Mouse (Mus musculus) CH12.LX (cell line): ENCODE results near the gene Hoxd8. TPM values are rescaled to one million over a fixed set of nuclear protein-coding genes. Genes with fewer than 3 reads are reported as not detected.

Source experiments
- DNase-seq: peaks from one replicate; pipeline ENCODE4 v3.0.0-alpha.2; 2013; ENCODE audit errors: extremely low read depth
- H3K27ac ChIP-seq: 2 replicates; pipeline ENCODE4 v1.5.1; 2012; ENCODE audit warnings: low read depth, mild to moderate bottlenecking, control low read depth, moderate library complexity; ENCODE audit not compliant: insufficient read depth
- H3K27me3 ChIP-seq: replicated peaks from 2 replicates; pipeline ENCODE3; 2012; ENCODE audit warnings: inconsistent platforms
- H3K36me3 ChIP-seq, 2 experiments: replicated peaks in 1 of 2; 2 replicates each; pipeline versions ENCODE3 to v1.6.1; 2012; ENCODE audit warnings: inconsistent platforms in 1 of 2, low read length in 1 of 2, mild to moderate bottlenecking in 1 of 2, mixed read lengths in 1 of 2, moderate library complexity in 1 of 2; ENCODE audit not compliant: control insufficient read depth in 1 of 2, insufficient read depth in 1 of 2
- H3K4me1 ChIP-seq, 2 experiments: 2 replicates each; pipeline ENCODE4 v1.6.1; 2012; ENCODE audit warnings: inconsistent platforms in 1 of 2, moderate library complexity in 1 of 2; ENCODE audit not compliant: insufficient read depth in 2 of 2, control insufficient read depth in 1 of 2
- H3K4me2 ChIP-seq: 2 replicates; pipeline ENCODE4 v1.6.1; 2012; ENCODE audit warnings: low read depth, mild to moderate bottlenecking, control low read depth; ENCODE audit not compliant: poor library complexity, insufficient read depth, severe bottlenecking
- H3K4me3 ChIP-seq, 3 experiments: fragments of 150-350 bp in 1 of 3; sonication (generic) in 1 of 3; replicated peaks in 1 of 3; 2 replicates each; pipeline versions ENCODE3 to v1.5.1; 2011 to 2012; ENCODE audit warnings: low read depth in 2 of 3, low read length in 2 of 3, mild to moderate bottlenecking in 2 of 3, moderate library complexity in 2 of 3, control low read depth in 1 of 3, improper control_type of control experiment in 1 of 3, inconsistent platforms in 1 of 3, mixed read lengths in 1 of 3; ENCODE audit not compliant: poor library complexity in 1 of 3
- H3K79me2 ChIP-seq: replicated peaks from 2 replicates; pipeline ENCODE4 v1.6.1; 2012; ENCODE audit warnings: mild to moderate bottlenecking, moderate library complexity; ENCODE audit not compliant: control insufficient read depth, poor library complexity, insufficient read depth, severe bottlenecking; ENCODE audit errors: extremely low read depth
- H3K9ac ChIP-seq: 2 replicates; pipeline ENCODE4 v1.6.1; 2012; ENCODE audit warnings: low read depth, mild to moderate bottlenecking, control low read depth, moderate library complexity; ENCODE audit not compliant: insufficient read depth
- H3K9me3 ChIP-seq: replicated peaks from 2 replicates; pipeline ENCODE3; 2012; ENCODE audit warnings: low read length, inconsistent platforms, mixed read lengths
- BHLHE40 ChIP-seq: IDR thresholded peaks from 2 replicates; pipeline ENCODE4 v1.6.1; 2011; ENCODE audit warnings: mild to moderate bottlenecking, low read depth, low read length, improper control_type of control experiment
- CHD1 ChIP-seq: IDR thresholded peaks from 2 replicates; pipeline ENCODE4 v1.6.1; 2012; ENCODE audit warnings: low read depth, low read length, improper control_type of control experiment, inconsistent platforms
- CTCF ChIP-seq, 2 experiments: IDR thresholded peaks in 1 of 2; conservative IDR thresholded peaks in 1 of 2; 2 replicates each; pipeline ENCODE4 v1.5.1; 2011 to 2012; ENCODE audit warnings: low read depth in 2 of 2, low read length in 2 of 2, improper control_type of control experiment in 1 of 2, inconsistent platforms in 1 of 2, mild to moderate bottlenecking in 1 of 2, moderate library complexity in 1 of 2
- E2F4 ChIP-seq: IDR thresholded peaks from 2 replicates; pipeline ENCODE4 v1.6.1; 2011; ENCODE audit warnings: low read depth, low read length, improper control_type of control experiment; ENCODE audit not compliant: insufficient replicate concordance
- EP300 ChIP-seq: IDR thresholded peaks from 2 replicates; pipeline ENCODE4 v1.6.1; 2011; ENCODE audit warnings: low read length, improper control_type of control experiment
- ETS1 ChIP-seq: conservative IDR thresholded peaks from 2 replicates; pipeline ENCODE4 v1.6.1; 2012; ENCODE audit warnings: low read depth, mild to moderate bottlenecking, inconsistent platforms, low read length, improper control_type of control experiment, moderate library complexity
- HCFC1 ChIP-seq: IDR thresholded peaks from 2 replicates; pipeline ENCODE4 v1.6.1; 2012; ENCODE audit warnings: low read depth, mild to moderate bottlenecking, inconsistent platforms, low read length, improper control_type of control experiment
- JUND ChIP-seq: conservative IDR thresholded peaks from 2 replicates; pipeline ENCODE4 v1.6.1; 2011; ENCODE audit warnings: low read depth, low read length, improper control_type of control experiment
- MAFK ChIP-seq: IDR thresholded peaks from 2 replicates; pipeline ENCODE4 v1.6.1; 2011; ENCODE audit warnings: low read length, improper control_type of control experiment; ENCODE audit not compliant: insufficient replicate concordance
- MAX ChIP-seq: IDR thresholded peaks from 2 replicates; pipeline ENCODE4 v1.6.1; 2011; ENCODE audit warnings: low read length, improper control_type of control experiment
- MEF2A ChIP-seq: IDR thresholded peaks from 2 replicates; pipeline ENCODE4 v1.6.1; 2014; ENCODE audit warnings: low read depth, mild to moderate bottlenecking, inconsistent platforms, low read length, improper control_type of control experiment, borderline replicate concordance
- POLR2AphosphoS2 ChIP-seq: IDR thresholded peaks from 2 replicates; pipeline ENCODE4 v1.6.1; 2011; ENCODE audit warnings: low read depth, low read length, improper control_type of control experiment
- RAD21 ChIP-seq: IDR thresholded peaks from 2 replicates; pipeline ENCODE4 v1.6.1; 2011; ENCODE audit warnings: low read depth, mild to moderate bottlenecking, low read length, improper control_type of control experiment, moderate library complexity
- RCOR1 ChIP-seq: conservative IDR thresholded peaks from 2 replicates; pipeline ENCODE4 v1.6.1; 2012; ENCODE audit warnings: low read depth, mild to moderate bottlenecking, inconsistent platforms, low read length, improper control_type of control experiment
- SMC3 ChIP-seq: IDR thresholded peaks from 2 replicates; pipeline ENCODE4 v1.6.1; 2011; ENCODE audit warnings: low read depth, low read length, improper control_type of control experiment
- TBP ChIP-seq: conservative IDR thresholded peaks from 2 replicates; pipeline ENCODE4 v1.6.1; 2011; ENCODE audit warnings: low read depth, low read length, improper control_type of control experiment
- TCF12 ChIP-seq: IDR thresholded peaks from 2 replicates; pipeline ENCODE4 v1.6.1; 2014; ENCODE audit warnings: low read depth, mild to moderate bottlenecking, inconsistent platforms, low read length, improper control_type of control experiment
- UBTF ChIP-seq: IDR thresholded peaks from 2 replicates; pipeline ENCODE4 v1.6.1; 2012; ENCODE audit warnings: low read depth, mild to moderate bottlenecking, inconsistent platforms, low read length, improper control_type of control experiment, moderate library complexity
- USF2 ChIP-seq: conservative IDR thresholded peaks from 2 replicates; pipeline ENCODE4 v1.6.1; 2011; ENCODE audit warnings: low read depth, low read length, improper control_type of control experiment
- ZC3H11A ChIP-seq: IDR thresholded peaks from 2 replicates; pipeline ENCODE4 v1.6.1; 2012; ENCODE audit warnings: low read depth, mild to moderate bottlenecking, inconsistent platforms, low read length, improper control_type of control experiment
- ZNF384 ChIP-seq: IDR thresholded peaks from 2 replicates; pipeline ENCODE4 v1.6.1; 2012; ENCODE audit warnings: low read depth, low read length, improper control_type of control experiment, inconsistent platforms
- dilution Hi-C: fragments of 300-500 bp; cut with MboI; formaldehyde crosslinking; loops from 2 replicates; pipeline ENCODE4 v1.14.3; 2020; ENCODE audit warnings: low sequenced_read_pairs; ENCODE audit not compliant: extremely low pct_unique_long_range_greater_than_20kb, extremely low pct_ligation_motif_present
- in situ Hi-C: fragments of 300-500 bp; cut with MboI; formaldehyde crosslinking; loops from 3 replicates; pipeline ENCODE4 v1.14.3; 2019; ENCODE audit warnings: low sequenced_read_pairs, low pct_ligation_motif_present, low pct_unique_long_range_greater_than_20kb, mixed read lengths
- polyA plus RNA-seq: library from polyadenylated mRNA; unstranded; fragments of >175 nt; gene quantifications from 2 replicates; pipeline ENCODE4 v1.2.1, GENCODE M21; 2012; ENCODE audit warnings: low read depth; ENCODE audit not compliant: insufficient read length
- total RNA-seq, 2 experiments: library from RNA; depleted of rRNA; stranded (reverse); fragments of 300-350 nt in 1 of 2; fragments of >200 nt in 1 of 2; gene quantifications; 2 replicates each; pipeline ENCODE4 v1.2.3; 2012 to 2014

The Hoxd8 gene
- total and polyA plus RNA-seq, 3 experiments, result 0.20 to 0.31 TPM; not detected in 1

GRCm38 (mm10) chr2:74676376-74677052, 27.9 kb upstream of the Hoxd8 start:
- H3K9ac ChIP-seq, result no peak overlapping the region
- in situ Hi-C loops (loop anchor here (25.0 kb wide), 1 partner anchor 636 kb away; no protein-coding TSS in a partner anchor), dilution Hi-C loops (no loop called here)
- TF ChIP-seq CTCF (conservative IDR thresholded peaks at IDR 0.05 in 1 of 2, IDR thresholded peaks at IDR 0.05 in 1 of 2; ENCODE audit: low read depth in 2 of 2, low read length in 2 of 2), result no peak
- no peak for TF ChIP-seq UBTF
- no peak for TF ChIP-seq HCFC1
- no peak for TF ChIP-seq POLR2AphosphoS2
- TF ChIP-seq BHLHE40, result no peak
- no peak for TF ChIP-seq USF2
- TF ChIP-seq JUND, result no peak
- TF ChIP-seq MEF2A, result no peak
- no peak for TF ChIP-seq SMC3
- TF ChIP-seq ZNF384, result no peak
- no peak for TF ChIP-seq CHD1
- no peak for TF ChIP-seq TBP
- TF ChIP-seq RCOR1, result no peak
- no peak for TF ChIP-seq ETS1
- TF ChIP-seq E2F4, result no peak
- TF ChIP-seq ZC3H11A, result no peak
- no peaks in the 10 kb centered on the region for H3K27me3 ChIP-seq
- no peak overlapping the region for H3K27ac ChIP-seq
- no peaks in the 10 kb centered on the region for H3K79me2 ChIP-seq
- no peak overlapping the region for H3K4me3 ChIP-seq
- no peak overlapping the region for H3K4me2 ChIP-seq
- H3K36me3 ChIP-seq, result no peaks in the 10 kb centered on the region
- 0 out of 4 replicates have a peak, but pooled peaks cover 0 to 5% of the 10 kb centered on the region in 2 experiments for H3K4me1 ChIP-seq
- peaks cover 11% of the 10 kb centered on the region for H3K9me3 ChIP-seq
- DNase-seq, result no peak

GRCm38 (mm10) chr2:74677106-74677505, 27.3 kb upstream of the Hoxd8 start:
- H3K9ac ChIP-seq, result no peak overlapping the region
- H3K4me2 ChIP-seq, result no peak overlapping the region
- no peak overlapping the region for H3K27ac ChIP-seq
- H3K4me3 ChIP-seq, result no peak overlapping the region
- in situ Hi-C loops (loop anchor here (25.0 kb wide), 1 partner anchor 635 kb away; no protein-coding TSS in a partner anchor), dilution Hi-C loops (no loop called here)
- no peaks in the 10 kb centered on the region for H3K27me3 ChIP-seq
- TF ChIP-seq BHLHE40 (no peak), MAX (no peak), ZC3H11A (no peak), MEF2A (no peak), TCF12 (no peak), EP300 (no peak), RAD21 (no peak), MAFK (no peak), UBTF (no peak), HCFC1 (no peak)
- H3K79me2 ChIP-seq, result no peaks in the 10 kb centered on the region
- DNase-seq, result no peak
- H3K4me1 ChIP-seq, result 0 out of 4 replicates have a peak, but pooled peaks cover 0 to 5% of the 10 kb centered on the region in 2 experiments
- peaks cover 16% of the 10 kb centered on the region for H3K9me3 ChIP-seq
- no peaks in the 10 kb centered on the region for H3K36me3 ChIP-seq
